Mouse (Mus musculus) left cerebral cortex, postnatal 14 days (tissue): ENCODE data around the gene Edc4. TPM values are rescaled to one million over a fixed set of nuclear protein-coding genes. Genes with fewer than 3 reads are reported as not detected.
"Not testable (repeated sequence)": the region's sequence is repeated elsewhere in the genome, so short reads cannot be mapped to it uniquely, and the experiment has no call there.

Experiments used
- DNase-seq, 2 experiments: peaks; one replicate each; pipeline ENCODE4 v3.0.0; 2021 to 2022; ENCODE audit warnings: low spot score in 2 of 2, mixed read lengths in 1 of 2
- intact Hi-C: fragments of 180-260 bp; cut with DNase I; formaldehyde crosslinking; loops from one replicate; pipeline ENCODE4 v1.15.1; 2025
- long read RNA-seq, 2 experiments: library from polyadenylated mRNA; stranded (forward); transcript quantifications; one replicate each; pipeline ENCODE4 v2.0.0; 2021
- total RNA-seq, 2 experiments: library from RNA; stranded (reverse); gene quantifications; 2 replicates each; pipeline ENCODE4 v1.2.3; 2021

The Edc4 gene
- 10 to 100 TPM; 59.8 to 62.1 TPM for total RNA-seq
- long read RNA-seq, experiment 1, full-length matches to known transcripts: 31 of 82 reads
- long read RNA-seq, experiment 1, partial matches to known transcripts: 13 of 82 reads
- long read RNA-seq, experiment 1, other reads (novel, unspliced or antisense): 38 of 82 reads
- long read RNA-seq, experiment 2, full-length matches to known transcripts: 26 of 81 reads
- long read RNA-seq, experiment 2, partial matches to known transcripts: 21 of 81 reads
- long read RNA-seq, experiment 2, other reads (novel, unspliced or antisense): 34 of 81 reads

DNA sequence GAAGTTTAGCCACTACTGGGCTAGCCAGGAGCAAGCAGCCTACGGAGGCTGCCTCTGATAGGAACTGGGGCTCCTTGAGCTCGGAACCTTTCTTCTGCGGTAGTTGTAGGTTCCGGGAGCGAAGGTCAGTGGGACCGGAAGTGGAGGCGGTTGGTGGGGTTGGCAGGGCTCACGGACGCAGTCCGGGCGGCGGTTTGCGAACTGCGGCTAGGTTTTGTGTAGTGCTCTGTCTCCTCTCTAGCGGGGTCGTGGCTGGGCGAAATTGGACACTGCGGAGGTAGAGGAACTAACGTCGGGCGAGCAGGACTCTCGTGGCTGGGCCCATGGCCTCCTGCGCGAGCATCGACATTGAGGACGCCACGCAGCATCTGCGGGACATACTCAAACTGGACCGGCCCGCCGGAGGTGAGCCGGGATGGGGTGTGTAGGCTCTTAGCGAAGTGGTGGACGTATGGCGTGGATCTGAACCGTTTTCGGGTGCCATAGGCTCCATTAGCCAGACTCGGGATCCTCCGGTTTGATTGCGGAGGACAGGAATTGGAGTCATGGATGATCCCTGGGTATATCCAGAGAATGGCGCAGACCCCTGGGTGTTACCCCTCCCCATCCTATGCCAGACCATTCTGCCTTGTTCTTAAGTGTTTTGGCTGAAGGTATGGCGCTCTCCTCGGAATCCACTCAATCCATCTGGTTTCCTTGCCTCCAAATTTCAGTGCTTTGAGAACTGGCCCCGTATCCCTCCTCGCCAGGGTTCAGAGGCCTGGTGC, at the start of gene Edc4:
Edc4 (plus strand) TSS at position 128 of the 767 bp plus-strand sequence.
- intact Hi-C loops: no loop called here
- peak; percentile 79 to 90 for DNase-seq

DNA sequence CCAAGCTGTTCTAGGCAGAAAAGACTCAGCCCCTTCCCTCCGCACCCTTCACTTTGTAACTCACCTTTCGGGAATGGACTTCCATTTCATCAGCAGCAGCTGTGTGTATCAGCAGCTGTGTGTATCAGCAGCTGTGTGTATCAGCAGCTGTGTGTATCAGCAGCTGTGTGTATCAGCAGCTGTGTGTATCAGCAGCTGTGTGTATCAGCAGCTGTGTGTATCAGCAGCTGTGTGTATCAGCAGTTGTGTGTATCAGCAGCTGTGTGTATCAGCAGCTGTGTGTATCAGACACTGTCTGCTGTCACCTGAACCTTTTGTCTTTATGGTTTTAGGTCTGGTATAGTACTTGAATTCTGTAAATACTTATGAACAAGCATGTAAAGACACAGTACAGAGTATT, 46.9 kb upstream of the Edc4 start:
- DNase-seq, intact Hi-C loops: not testable (repeated sequence)

DNA sequence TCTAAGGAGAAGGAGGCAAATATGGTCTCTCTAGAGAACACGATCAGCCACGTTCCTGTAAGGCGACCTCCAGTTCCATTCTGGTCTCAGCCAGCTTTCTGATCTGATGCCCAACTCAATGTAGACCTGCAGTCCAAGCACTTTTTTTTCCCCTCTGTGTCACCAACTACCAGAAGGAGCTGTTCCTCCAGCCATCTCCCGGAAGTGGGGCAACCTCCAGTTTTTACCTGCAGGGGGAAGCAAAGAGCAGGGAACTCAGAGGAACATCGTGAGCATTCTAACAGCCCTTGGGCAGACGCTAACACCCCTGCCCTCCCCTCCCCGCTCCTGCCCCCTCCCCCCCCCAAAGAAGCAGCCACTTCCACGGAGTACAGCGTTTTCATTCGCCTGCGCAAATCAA, 45.4 kb upstream of the Edc4 start:
- peak; percentile 63 to 68 for DNase-seq
- intact Hi-C loops: no loop called here

DNA sequence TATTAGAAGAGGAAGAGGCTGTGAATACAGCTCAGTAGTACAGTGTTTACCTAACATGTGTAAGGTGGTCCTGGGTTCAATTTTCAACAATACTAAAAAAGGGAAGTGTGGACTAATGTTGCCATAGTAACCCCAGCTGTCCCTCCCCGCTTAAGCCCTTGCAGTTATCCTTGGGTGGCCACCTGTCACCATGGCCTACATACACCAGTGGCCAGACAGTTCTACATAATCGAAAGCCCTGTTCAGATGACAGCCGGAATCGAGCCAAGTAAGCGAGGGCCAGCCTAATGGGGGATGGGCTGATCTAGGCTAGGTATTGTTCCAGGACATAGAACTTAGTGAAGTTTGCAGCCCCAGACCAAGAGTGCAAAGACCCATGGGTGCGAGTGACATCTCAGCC, 43.7 kb upstream of the Edc4 start:
- no peak for DNase-seq
- intact Hi-C loops: no loop called here

- DNase-seq: no peak
- intact Hi-C loops: no loop called here
Observed at GRCm38 (mm10) chr8:105839209-105839608, 41.5 kb upstream of the Edc4 start.

- intact Hi-C loops: no loop called here
Observed at GRCm38 (mm10) chr8:105846678-105847077, 34.0 kb upstream of the Edc4 start.

DNA sequence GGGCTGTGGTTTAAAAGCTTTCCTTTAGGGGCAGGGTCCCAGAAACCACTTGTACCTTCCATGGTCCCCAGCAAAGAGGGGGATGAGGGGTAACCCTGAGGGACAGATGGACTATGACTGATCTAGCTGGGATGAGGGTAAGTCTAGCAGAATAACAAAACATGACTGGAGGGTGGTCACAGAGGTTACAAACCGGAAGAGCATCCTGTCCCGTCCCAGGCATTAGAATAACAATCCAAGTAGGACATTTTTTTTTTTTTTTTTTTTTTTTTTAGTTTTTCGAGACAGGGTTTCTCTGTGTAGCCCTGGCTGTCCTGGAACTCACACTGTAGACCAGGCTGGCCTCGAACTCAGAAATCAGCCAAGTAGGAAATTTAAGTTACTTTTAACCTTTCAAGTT, 30.7 kb upstream of the Edc4 start:
- no peak for DNase-seq
- intact Hi-C loops: no loop called here

More at GRCm38 (mm10) chr8:105846678-105847077, 34.0 kb upstream of the Edc4 start:
- DNase-seq: no peak

DNA sequence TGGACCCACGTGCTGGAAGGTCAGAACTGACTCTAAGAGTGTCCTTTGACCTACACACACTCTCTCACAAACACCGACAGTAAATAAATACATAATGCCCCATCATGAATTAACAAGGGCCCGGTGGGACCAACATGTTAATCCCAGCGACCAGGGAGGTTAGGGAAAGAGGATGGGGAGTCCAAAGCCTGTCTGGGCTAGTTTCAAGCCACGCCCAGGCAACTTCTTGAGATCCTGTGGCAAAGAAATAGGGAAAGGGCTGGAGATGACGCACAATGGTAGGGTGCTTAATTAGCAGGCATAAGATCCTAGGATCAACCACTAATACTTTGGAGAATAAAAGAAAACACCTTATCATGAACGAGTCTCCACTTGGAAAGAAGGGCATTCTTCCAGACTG, 30.1 kb upstream of the Edc4 start:
- DNase-seq: no peak
- intact Hi-C loops: no loop called here

GRCm38 (mm10) chr8:105851651-105852143, 29.0 kb upstream of the Edc4 start:
- peak; percentile 93 for DNase-seq
- intact Hi-C loops: no loop called here

DNA sequence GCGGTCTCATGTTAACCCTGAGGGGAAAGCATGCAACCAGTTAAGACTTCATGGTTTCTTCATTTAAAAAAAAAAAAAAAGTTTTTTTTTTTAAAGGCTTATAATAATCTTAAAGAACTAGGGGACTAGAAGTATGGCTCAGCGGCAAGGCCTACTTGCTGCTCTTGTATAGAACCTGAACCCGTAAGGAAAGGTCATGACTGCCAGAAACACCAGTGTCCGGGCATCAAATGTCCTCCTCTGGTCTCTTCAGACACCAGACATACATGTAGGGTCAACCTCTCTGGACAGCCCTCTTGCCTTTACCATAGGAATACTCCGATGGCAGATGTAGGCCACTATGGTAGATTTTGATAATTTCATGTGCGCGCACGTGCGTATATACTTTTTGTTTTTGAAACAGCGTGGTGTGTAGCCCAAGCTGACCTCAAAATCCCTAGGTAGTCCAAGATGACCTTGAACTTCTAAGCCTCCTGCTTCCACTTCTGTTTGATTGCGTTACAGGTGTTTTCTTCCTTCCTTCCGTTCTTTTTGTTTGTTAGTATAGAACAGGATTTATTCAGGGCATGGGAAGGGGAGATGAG, 28.4 kb upstream of the Edc4 start:
- no peak for DNase-seq
- intact Hi-C loops: no loop called here

DNA sequence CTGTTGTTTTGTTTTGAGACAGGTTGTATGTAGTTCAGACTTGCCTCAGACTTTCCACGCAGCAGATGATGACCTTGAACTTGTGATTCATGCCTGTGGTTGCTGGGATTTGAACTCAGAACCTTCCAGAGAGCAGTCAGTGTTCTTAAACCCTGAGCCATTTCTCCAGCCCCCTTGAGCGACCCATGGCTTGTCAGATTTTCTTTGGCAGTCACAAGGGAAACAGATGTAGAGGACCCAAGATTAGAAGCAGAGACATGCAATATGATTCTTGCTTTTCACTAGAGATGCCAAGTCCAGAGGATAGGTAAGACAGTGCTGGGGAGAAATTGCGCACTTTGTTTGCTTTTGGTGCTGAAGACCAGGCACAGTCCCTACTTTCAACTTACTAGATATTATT, 27.5 kb upstream of the Edc4 start, which contains the start of gene Cenpt:
Cenpt (minus strand) TSS at position 101 of the 400 bp plus-strand sequence.
- intact Hi-C loops: no loop called here
- DNase-seq: no peak

DNA sequence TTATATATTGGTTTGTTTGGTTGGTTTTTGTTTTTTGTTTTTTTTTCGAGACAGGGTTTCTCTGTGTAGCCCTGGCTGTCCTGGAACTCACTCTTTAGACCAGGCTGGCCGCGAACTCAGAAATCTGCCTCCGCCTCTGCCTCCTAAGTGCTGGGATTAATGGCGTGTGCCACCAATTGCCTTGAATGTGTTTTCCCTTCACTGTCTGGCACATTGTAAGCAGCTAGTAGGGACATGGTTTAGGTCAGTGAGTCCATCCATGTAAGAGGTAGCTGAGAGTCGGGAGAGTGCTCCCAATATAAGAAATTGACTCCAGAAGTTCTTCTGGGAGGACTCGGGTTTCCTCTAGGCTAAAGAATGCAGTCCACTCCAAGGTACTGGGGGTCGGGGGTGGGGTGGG, 26.4 kb upstream of the Edc4 start:
- peak in 1 of 2 experiments; percentile 22 for DNase-seq
- intact Hi-C loops: no loop called here

DNA sequence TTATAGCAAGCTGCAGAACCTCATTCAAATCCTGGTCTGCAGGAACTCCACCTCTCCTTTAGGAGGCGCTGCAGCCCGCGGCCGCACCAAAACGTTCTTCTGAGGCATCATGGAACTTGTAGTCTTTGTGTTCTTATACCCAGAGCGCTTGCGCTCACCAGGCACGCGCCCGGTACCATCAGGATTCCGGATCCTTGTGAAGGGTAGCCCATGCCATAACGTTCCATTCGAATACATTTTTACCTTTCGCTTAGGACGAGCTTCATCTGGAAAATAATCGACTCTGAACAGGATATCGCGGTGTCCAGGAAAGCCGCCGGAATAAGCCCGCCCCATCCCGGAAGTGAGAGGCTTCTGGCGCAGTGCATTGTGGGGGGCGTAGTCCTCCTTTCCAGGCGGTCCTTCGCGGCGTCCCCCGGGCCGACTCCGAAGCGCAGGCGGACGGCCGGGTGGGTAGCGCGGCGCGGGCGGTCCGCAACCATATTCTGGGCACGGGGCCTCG, 25.9 kb upstream of the Edc4 start, which contains the start of gene Thap11:
Thap11 (plus strand) TSS at position 418 of the 502 bp plus-strand sequence.
- intact Hi-C loops: no loop called here

DNA sequence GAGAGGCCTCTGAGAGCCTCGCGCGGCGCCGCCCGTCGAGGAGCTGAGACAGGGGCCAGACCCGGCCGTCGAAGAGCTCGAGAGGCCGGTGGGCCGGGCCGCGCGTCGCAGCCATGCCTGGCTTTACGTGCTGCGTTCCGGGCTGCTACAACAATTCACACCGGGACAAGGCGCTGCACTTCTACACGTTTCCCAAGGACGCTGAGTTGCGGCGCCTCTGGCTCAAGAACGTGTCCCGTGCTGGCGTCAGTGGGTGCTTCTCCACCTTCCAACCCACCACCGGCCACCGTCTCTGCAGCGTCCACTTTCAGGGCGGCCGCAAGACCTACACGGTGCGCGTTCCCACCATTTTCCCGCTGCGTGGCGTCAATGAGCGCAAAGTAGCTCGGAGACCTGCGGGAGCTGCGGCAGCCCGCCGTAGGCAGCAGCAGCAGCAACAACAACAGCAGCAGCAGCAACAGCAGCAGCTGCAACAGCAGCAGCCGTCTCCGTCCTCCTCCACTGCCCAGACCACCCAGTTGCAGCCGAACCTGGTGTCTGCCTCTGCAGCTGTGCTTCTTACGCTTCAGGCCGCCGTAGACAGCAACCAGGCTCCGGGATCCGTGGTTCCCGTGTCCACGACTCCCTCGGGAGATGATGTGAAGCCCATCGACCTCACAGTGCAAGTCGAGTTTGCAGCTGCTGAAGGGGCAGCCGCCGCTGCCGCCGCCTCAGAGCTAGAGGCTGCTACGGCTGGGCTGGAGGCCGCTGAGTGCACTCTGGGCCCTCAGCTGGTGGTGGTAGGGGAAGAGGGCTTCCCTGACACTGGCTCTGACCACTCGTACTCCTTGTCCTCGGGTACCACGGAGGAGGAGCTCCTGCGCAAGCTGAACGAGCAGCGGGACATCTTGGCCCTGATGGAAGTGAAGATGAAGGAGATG, 25.2 kb upstream of the Edc4 start:
- peak; percentile 55 to 58 for DNase-seq
- intact Hi-C loops: no loop called here

More for the DNA sequence above, 25.9 kb upstream of the Edc4 start, which contains the start of gene Thap11:
- peak; percentile 87 to 90 for DNase-seq

DNA sequence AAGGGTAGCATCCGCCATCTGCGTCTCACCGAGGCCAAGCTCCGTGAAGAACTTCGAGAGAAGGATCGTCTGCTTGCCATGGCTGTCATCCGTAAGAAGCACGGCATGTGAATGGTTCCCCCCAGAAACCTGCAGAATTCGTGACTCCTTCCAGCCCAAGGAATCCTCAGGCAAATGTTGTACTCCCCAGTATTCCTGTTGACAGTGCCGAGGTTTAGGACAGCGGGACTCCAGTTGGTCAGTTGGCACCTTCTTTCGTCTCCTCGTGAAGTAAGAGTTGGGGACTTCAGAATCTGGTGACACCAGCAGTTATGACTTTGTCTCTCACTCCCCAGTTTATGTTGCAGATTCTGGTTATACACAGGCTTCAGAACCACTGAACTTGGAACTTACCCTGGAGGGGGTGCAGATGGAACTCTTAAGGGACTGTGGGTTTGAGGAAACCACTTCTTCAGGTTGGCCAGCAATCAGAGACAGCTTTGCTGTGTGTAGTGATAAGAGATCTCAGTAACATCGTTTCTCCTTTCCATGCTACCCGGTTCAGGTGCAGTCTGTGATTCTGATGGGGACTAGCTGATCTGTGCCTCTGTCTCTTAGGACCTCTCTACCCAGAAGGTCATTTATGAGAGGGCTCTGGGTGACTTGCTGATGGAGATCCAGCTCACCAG, 24.4 kb upstream of the Edc4 start:
- no peak for DNase-seq
- intact Hi-C loops: no loop called here

DNA sequence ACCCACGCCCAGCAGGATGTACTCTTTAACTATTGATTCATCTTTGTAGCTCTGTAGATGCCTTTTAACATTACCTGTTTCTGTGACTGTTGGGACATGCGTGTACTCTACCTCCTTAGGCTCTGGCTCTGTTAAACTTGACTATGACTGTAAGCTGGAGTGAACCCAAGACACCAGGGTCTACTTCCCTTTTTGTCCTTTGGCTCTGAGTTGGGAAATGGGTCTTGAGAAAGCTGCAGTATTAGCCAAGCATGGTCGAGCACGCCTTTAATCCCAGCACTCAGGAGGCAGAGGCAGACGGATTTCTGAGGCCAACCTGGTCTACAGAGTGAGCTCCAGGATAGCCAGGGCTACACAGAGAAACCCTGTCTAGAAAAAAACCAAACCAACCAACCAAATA, 22.2 kb upstream of the Edc4 start:
- DNase-seq: no peak
- intact Hi-C loops: no loop called here

GRCm38 (mm10) chr8:105859314-105859713, 21.4 kb upstream of the Edc4 start:
- intact Hi-C loops: no loop called here
- DNase-seq: no peak
